Mouse (Mus musculus) thymus, adult 2 months (tissue): ENCODE data around the gene Lrrc4c.

Experiments used
- CTCF ChIP-seq: fragments of 200-500 bp; IDR thresholded peaks from 2 replicates; pipeline ENCODE4 v1.5.1; 2012; ENCODE audit warnings: mild to moderate bottlenecking, control low read depth, low read length, moderate library complexity, borderline replicate concordance; ENCODE audit not compliant: control insufficient read depth, poor library complexity, insufficient read depth; ENCODE audit errors: extremely low read depth
- POLR2A ChIP-seq: fragments of 200-500 bp; IDR thresholded peaks from 2 replicates; pipeline ENCODE4 v1.6.1; 2012; ENCODE audit warnings: mild to moderate bottlenecking, low read length, control low read depth, moderate library complexity; ENCODE audit not compliant: control insufficient read depth, poor library complexity, insufficient read depth; ENCODE audit errors: extremely low read depth

DNA sequence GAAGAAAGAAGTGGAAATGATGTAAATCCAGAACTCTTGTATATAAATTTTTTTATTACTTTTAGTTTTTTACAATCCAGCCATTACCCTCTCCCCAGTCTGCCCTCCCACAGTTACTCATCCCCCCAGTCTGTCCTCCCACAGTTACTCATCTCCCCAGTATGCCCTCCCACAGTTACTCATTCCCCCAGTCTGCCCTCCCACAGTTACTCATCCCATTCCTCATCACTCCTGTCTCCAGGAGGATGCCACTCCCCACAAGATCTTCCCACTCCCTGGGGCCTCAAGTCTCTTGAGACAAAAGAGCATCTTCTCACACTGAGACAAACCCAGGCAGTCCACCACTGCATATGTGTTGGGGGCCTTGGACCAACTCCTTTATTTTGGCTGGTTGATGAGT lies 1119.8 kb downstream of the Lrrc4c start:
- TF ChIP-seq CTCF (no peak), POLR2A (no peak)
